Mouse (Mus musculus): ENCODE data around the gene Dnah7c. TPM values are rescaled to one million over a fixed set of nuclear protein-coding genes. Genes with fewer than 3 reads are reported as not detected.
"Not testable (repeated sequence)": the region's sequence is repeated elsewhere in the genome, so short reads cannot be mapped to it uniquely, and the experiment has no call there.

The Dnah7c gene
- polyA plus RNA-seq, 1 experiment from 2014 or later, result 0.17 TPM

DNA sequence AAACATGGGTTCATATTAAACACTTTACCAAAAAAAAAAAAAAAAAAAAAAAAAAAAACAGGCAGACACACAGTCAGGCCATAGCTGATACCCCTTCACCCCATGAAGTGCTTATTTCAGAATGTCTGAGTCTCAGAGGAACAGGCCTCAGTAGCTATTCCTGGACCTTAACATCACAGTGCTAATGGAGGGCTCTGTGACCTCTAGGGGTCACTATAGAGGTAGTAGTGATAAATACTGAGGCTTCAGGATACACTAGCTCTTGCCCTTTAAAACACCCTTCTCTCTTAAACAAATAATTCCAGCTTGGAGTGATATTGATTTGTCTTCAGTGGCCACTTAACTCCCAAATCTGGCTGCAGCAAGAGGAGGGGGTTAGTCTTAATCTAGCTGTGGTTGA lies 343.9 kb downstream of the Dnah7c start:
- H3K4me1 ChIP-seq; H3K27ac ChIP-seq (replicated peaks); H3K9me3 ChIP-seq (replicated peaks); DNase-seq (ENCODE audit: low spot score); H3K4me3 ChIP-seq; H3K36me3 ChIP-seq; H3K27me3 ChIP-seq (ENCODE audit: low read depth, poor library complexity, severe bottlenecking): not testable (repeated sequence)

GRCm38 (mm10) chr1:46770077-46770695 lies 344.8 kb downstream of the Dnah7c start:
- DNase-seq (ENCODE audit: low spot score); H3K27me3 ChIP-seq (ENCODE audit: low read depth, poor library complexity, severe bottlenecking); H3K4me1 ChIP-seq; H3K9me3 ChIP-seq (replicated peaks); H3K36me3 ChIP-seq; H3K27ac ChIP-seq (replicated peaks); H3K4me3 ChIP-seq: not testable (repeated sequence)
- WGBS, result 92% methylated on average over 7 of the region's 7 CpGs

DNA sequence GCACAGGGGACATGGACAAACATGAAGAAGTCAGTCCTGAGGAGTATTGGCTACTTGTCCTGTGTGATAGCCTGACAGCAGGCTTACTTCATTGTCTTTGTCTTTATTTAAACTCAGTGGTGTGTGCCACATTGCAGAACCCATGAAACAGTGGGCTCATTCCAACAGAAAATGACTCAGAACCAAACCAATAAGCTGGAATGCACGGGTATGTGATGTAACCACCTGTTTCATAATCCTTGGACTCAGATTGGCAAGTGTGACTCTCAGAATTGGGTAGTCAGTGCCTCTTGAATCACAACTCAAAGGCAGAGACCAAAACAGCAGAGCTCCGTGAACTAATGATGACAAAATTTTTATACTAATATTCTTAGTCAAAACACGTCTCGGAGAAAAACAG lies 356.8 kb downstream of the Dnah7c start:
- not testable (repeated sequence) for H3K9me3 ChIP-seq (replicated peaks); H3K4me1 ChIP-seq; DNase-seq (ENCODE audit: low spot score); H3K27ac ChIP-seq (replicated peaks); H3K36me3 ChIP-seq; H3K27me3 ChIP-seq (ENCODE audit: low read depth, poor library complexity, severe bottlenecking); H3K4me3 ChIP-seq
- 88% methylated on average over 4 of the region's 4 CpGs for WGBS

DNA sequence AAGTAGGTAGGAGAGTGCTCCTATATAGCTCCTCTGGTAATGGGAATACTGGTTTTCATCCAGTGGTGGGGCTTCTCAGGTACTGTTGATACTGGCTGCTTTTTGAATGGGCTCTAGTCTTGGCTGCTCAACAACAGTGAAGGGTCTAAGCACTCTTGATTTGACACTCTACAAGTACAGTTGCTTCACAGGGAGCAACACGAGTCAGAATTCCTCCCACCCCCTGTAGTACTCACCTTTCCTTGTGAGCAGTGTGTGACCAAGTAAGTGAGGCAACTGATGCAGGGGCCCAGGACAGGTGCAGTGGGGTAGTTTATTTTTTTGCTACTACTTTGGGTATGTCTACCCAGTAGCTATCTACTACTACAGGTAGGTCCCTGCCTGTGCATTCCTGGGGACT lies 379.7 kb downstream of the Dnah7c start:
- Histone ChIP-seq H3K4me3 (no peak overlapping the region), H3K27ac (replicated peaks) (no peak overlapping the region), H3K9me3 (replicated peaks) (no peaks in the 10 kb centered on the region), H3K4me1 (no peaks in the 10 kb centered on the region), H3K36me3 (peaks cover 13% of the 10 kb centered on the region), H3K27me3 (ENCODE audit: low read depth, poor library complexity, severe bottlenecking) (no peaks in the 10 kb centered on the region)
- DNase-seq (ENCODE audit: low spot score), result no peak
- WGBS, result 92% methylated on average over 1 of the region's 1 CpGs

DNA sequence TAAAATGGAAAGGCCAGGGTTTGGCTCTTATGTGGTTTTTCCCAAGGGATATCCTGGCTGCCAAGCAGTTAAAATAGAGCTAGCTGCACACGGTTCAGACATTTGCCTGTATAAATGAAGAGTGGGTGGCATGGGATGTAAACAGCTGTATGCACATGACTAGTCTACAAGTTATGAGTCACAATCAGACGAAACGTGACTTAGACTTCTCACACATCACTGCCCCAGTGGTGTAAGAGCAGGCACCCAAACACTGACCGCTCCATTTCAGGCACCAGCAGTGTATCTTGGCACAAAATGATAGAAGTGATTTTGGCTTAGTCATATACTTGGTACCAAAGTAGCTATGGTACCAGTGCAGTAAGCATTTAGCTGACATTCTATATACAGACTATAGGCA lies 383.2 kb downstream of the Dnah7c start:
- not testable (repeated sequence) for DNase-seq (ENCODE audit: low spot score); H3K4me1 ChIP-seq
- 88% methylated on average over 4 of the region's 4 CpGs for WGBS

DNA sequence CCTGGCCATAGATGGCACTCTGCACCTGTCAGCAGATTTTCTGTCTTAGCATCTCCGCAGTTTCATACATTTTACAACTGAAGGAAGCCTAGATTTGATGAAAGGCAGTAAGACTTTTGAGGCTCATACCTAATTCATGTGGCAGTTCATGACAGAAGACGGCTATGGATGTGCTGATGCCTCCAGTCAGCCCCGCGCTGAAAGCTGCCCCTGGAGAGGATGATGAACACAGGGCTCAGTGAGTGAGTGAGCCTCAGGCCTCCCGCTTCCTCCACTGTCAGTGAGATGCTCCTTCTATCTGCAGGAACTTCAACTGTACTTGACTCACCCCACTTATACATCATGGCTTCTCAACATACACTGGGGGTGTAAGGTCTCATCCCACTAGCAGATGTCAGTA lies 392.5 kb downstream of the Dnah7c start:
- no peak for DNase-seq (ENCODE audit: low spot score)
- peaks cover 70% of the 10 kb centered on the region for H3K36me3 ChIP-seq
- 97% methylated on average over 5 of the region's 5 CpGs for WGBS

More for the DNA sequence above, 383.2 kb downstream of the Dnah7c start:
- H3K27ac ChIP-seq (replicated peaks); H3K4me3 ChIP-seq; H3K27me3 ChIP-seq (ENCODE audit: low read depth, poor library complexity, severe bottlenecking); H3K9me3 ChIP-seq (replicated peaks): not testable (repeated sequence)
- H3K36me3 ChIP-seq, result peaks cover 40% of the 10 kb centered on the region

GRCm38 (mm10) chr1:46822256-46822972 lies 397.0 kb downstream of the Dnah7c start:
- Histone ChIP-seq H3K4me1 (no peaks in the 10 kb centered on the region), H3K36me3 (peaks cover 95% of the 10 kb centered on the region), H3K27ac (replicated peaks) (no peak overlapping the region), H3K4me3 (no peak overlapping the region), H3K27me3 (ENCODE audit: low read depth, poor library complexity, severe bottlenecking) (no peaks in the 10 kb centered on the region), H3K9me3 (replicated peaks) (no peaks in the 10 kb centered on the region)
- WGBS, result 88% methylated on average over 4 of the region's 4 CpGs
- DNase-seq (ENCODE audit: low spot score), result no peak

More for the DNA sequence above, 392.5 kb downstream of the Dnah7c start:
- H3K9me3 ChIP-seq (replicated peaks), result no peaks in the 10 kb centered on the region
- no peak overlapping the region for H3K27ac ChIP-seq (replicated peaks)
- no peaks in the 10 kb centered on the region for H3K27me3 ChIP-seq (ENCODE audit: low read depth, poor library complexity, severe bottlenecking)
- no peaks in the 10 kb centered on the region for H3K4me1 ChIP-seq
- H3K4me3 ChIP-seq, result no peak overlapping the region

- Histone ChIP-seq H3K27ac (replicated peaks) (no peak overlapping the region), H3K4me3 (no peak overlapping the region), H3K9me3 (replicated peaks) (no peaks in the 10 kb centered on the region), H3K36me3 (peaks cover 76% of the 10 kb centered on the region), H3K27me3 (ENCODE audit: low read depth, poor library complexity, severe bottlenecking) (no peaks in the 10 kb centered on the region), H3K4me1 (no peaks in the 10 kb centered on the region)
- no peak for DNase-seq (ENCODE audit: low spot score)
- 67% methylated on average over 2 of the region's 2 CpGs for whole genome bisulfite sequencing
Measured at GRCm38 (mm10) chr1:46830066-46830843, 404.9 kb downstream of the Dnah7c start.

GRCm38 (mm10) chr1:46831927-46832326 lies 406.5 kb downstream of the Dnah7c start:
- Histone ChIP-seq H3K9me3 (replicated peaks) (no peaks in the 10 kb centered on the region), H3K36me3 (peaks cover 69% of the 10 kb centered on the region), H3K27ac (replicated peaks) (no peak overlapping the region), H3K4me3 (no peak overlapping the region), H3K27me3 (ENCODE audit: low read depth, poor library complexity, severe bottlenecking) (no peaks in the 10 kb centered on the region), H3K4me1 (no peaks in the 10 kb centered on the region)
- 97% methylated on average over 5 of the region's 5 CpGs for WGBS
- DNase-seq (ENCODE audit: low spot score), result no peak

GRCm38 (mm10) chr1:46843406-46843805 lies 418.0 kb downstream of the Dnah7c start:
- WGBS, result 80% methylated on average over 4 of the region's 4 CpGs
- DNase-seq (ENCODE audit: low spot score), result no peak

GRCm38 (mm10) chr1:46844281-46844680 lies 418.9 kb downstream of the Dnah7c start:
- WGBS, result 81% methylated on average over 2 of the region's 2 CpGs
- no peak for DNase-seq (ENCODE audit: low spot score)

More at GRCm38 (mm10) chr1:46843406-46843805, 418.0 kb downstream of the Dnah7c start:
- Histone ChIP-seq H3K4me3 (no peak overlapping the region), H3K36me3 (no peaks in the 10 kb centered on the region), H3K27ac (replicated peaks) (no peak overlapping the region), H3K9me3 (replicated peaks) (no peaks in the 10 kb centered on the region), H3K4me1 (peaks cover 7% of the 10 kb centered on the region), H3K27me3 (ENCODE audit: low read depth, poor library complexity, severe bottlenecking) (no peaks in the 10 kb centered on the region)

DNA sequence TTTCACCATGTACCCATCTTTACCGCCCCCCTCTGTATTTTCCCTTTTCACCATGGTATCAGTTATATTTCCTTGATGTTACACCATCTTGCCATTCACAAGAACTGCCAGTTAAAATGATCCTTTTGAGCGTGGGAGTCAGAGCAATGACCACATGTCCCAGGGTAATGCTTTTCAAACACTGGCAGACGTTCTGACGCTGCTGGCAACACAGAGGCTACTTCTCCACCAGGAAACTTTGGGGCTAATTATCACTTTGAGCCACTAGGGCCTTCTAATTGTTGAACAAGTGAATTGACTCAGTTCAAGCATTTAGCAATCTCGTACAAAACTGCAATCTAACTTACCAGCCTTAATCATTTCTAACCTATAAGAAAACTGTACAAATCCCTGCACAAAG lies 419.8 kb downstream of the Dnah7c start:
- Histone ChIP-seq H3K27me3 (ENCODE audit: low read depth, poor library complexity, severe bottlenecking) (no peaks in the 10 kb centered on the region), H3K4me1 (peaks cover 11% of the 10 kb centered on the region), H3K36me3 (no peaks in the 10 kb centered on the region), H3K9me3 (replicated peaks) (no peaks in the 10 kb centered on the region), H3K27ac (replicated peaks) (no peak overlapping the region), H3K4me3 (no peak overlapping the region)
- WGBS, result 53% methylated on average over 5 of the region's 5 CpGs
- DNase-seq (ENCODE audit: low spot score), result no peak

More at GRCm38 (mm10) chr1:46844281-46844680, 418.9 kb downstream of the Dnah7c start:
- Histone ChIP-seq H3K27ac (replicated peaks) (no peak overlapping the region), H3K27me3 (ENCODE audit: low read depth, poor library complexity, severe bottlenecking) (no peaks in the 10 kb centered on the region), H3K4me1 (peaks cover 7% of the 10 kb centered on the region), H3K9me3 (replicated peaks) (no peaks in the 10 kb centered on the region), H3K4me3 (no peak overlapping the region), H3K36me3 (no peaks in the 10 kb centered on the region)

GRCm38 (mm10) chr1:46849758-46850157 lies 424.4 kb downstream of the Dnah7c start:
- H3K4me1 ChIP-seq, result peaks cover 38% of the 10 kb centered on the region
- WGBS, result 63% methylated on average over 1 of the region's 1 CpGs
- H3K27ac ChIP-seq (replicated peaks), result no peak overlapping the region
- H3K4me3 ChIP-seq, result no peak overlapping the region
- H3K9me3 ChIP-seq (replicated peaks), result no peaks in the 10 kb centered on the region
- no peaks in the 10 kb centered on the region for H3K27me3 ChIP-seq (ENCODE audit: low read depth, poor library complexity, severe bottlenecking)
- DNase-seq (ENCODE audit: low spot score), result peak; percentile 31
- no peaks in the 10 kb centered on the region for H3K36me3 ChIP-seq

Measured in midbrain, embryonic 10.5 days (tissue).